Mouse (Mus musculus) liver, embryonic 14.5 days (tissue): ENCODE data around the gene Isoc2a. TPM values are rescaled to one million over a fixed set of nuclear protein-coding genes. Genes with fewer than 3 reads are reported as not detected.
A peak's percentile ranks its signal among the peaks of the same experiment; 100 is the strongest.

Source experiments
- ATAC-seq: fragments of 200-750 bp; cut with Nextera tagmentation; 2 replicates; pipeline ENCODE4 v1.8.0; 2017; ENCODE audit warnings: moderate number of reproducible peaks, mild to moderate bottlenecking, moderate library complexity; ENCODE audit not compliant: insufficient read depth
- DNase-seq, 3 experiments: peaks; one replicate each; pipeline ENCODE4 v3.0.0-alpha.2; 2012 to 2013; ENCODE audit warnings: low read depth in 3 of 3, low spot score in 3 of 3
- H3K27ac ChIP-seq: fragments of 300-500 bp; sonication (generic); 2 replicates; pipeline ENCODE4 v1.5.1; 2014; ENCODE audit warnings: moderate library complexity, mild to moderate bottlenecking, control low read depth, inconsistent platforms
- H3K27me3 ChIP-seq: fragments of 300-500 bp; sonication (generic); 2 replicates; pipeline ENCODE4 v1.6.1; 2014; ENCODE audit warnings: mild to moderate bottlenecking, low read length, moderate library complexity; ENCODE audit not compliant: control insufficient read depth, insufficient read depth
- H3K36me3 ChIP-seq: fragments of 300-500 bp; sonication (generic); replicated peaks from 2 replicates; pipeline ENCODE4 v1.6.1; 2014; ENCODE audit warnings: low read depth; ENCODE audit not compliant: control insufficient read depth, insufficient read depth
- H3K4me1 ChIP-seq, 2 experiments: fragments of 200-500 bp in 1 of 2; fragments of 300-500 bp in 1 of 2; sonication (generic) in 1 of 2; replicated peaks; 2 replicates each; pipeline ENCODE4 v1.6.1; 2012 to 2014; ENCODE audit warnings: antibody characterized with exemption in 1 of 2, inconsistent platforms in 1 of 2, low read length in 1 of 2; ENCODE audit not compliant: control insufficient read depth in 2 of 2, insufficient read depth in 2 of 2
- H3K4me2 ChIP-seq: fragments of 300-500 bp; sonication (generic); 2 replicates; pipeline ENCODE4 v1.6.1; 2014; ENCODE audit warnings: low read depth, mild to moderate bottlenecking, control low read depth, moderate library complexity
- H3K4me3 ChIP-seq, 2 experiments: fragments of 200-500 bp in 1 of 2; fragments of 300-500 bp in 1 of 2; sonication (generic) in 1 of 2; 2 replicates each; pipeline ENCODE4 v1.5.1; 2012 to 2014; ENCODE audit warnings: low read depth in 2 of 2, low read length in 2 of 2, mild to moderate bottlenecking in 2 of 2, control low read depth in 1 of 2, inconsistent platforms in 1 of 2, moderate library complexity in 1 of 2; ENCODE audit not compliant: insufficient read depth in 1 of 2
- H3K9ac ChIP-seq: fragments of 300-500 bp; sonication (generic); replicated peaks from 2 replicates; pipeline ENCODE4 v1.6.1; 2014; ENCODE audit warnings: mild to moderate bottlenecking, control low read depth, moderate library complexity
- H3K9me3 ChIP-seq: fragments of 300-500 bp; sonication (generic); 2 replicates; pipeline ENCODE4 v1.6.1; 2016; ENCODE audit warnings: low read length, mixed read lengths; ENCODE audit not compliant: control insufficient read depth
- CTCF ChIP-seq: IDR thresholded peaks from 2 replicates; pipeline ENCODE4 v1.5.1; 2016; ENCODE audit warnings: antibody characterized with exemption, low read depth, control low read depth
- EP300 ChIP-seq: IDR thresholded peaks from 2 replicates; pipeline ENCODE4 v1.6.1; 2016; ENCODE audit warnings: antibody characterized with exemption, low read depth
- WGBS: fragments of 180-500 bp; shearing (Covaris S2); extraction: QIAGEN DNeasy Blood & Tissue Kit; methylation state at CpG from one replicate; pipeline ENCODE4 v1.1.7; 2014; ENCODE audit not compliant: insufficient replicate concordance; 5-methylcytosine and 5-hydroxymethylcytosine counted together
- polyA plus RNA-seq, 2 experiments: library from polyadenylated mRNA; depleted of rRNA in 1 of 2; stranded (reverse) in 1 of 2; unstranded in 1 of 2; fragments of >200 nt; fragmentation: Nextera tagmentation in 1 of 2; extraction: Ambion mirVana in 1 of 2; gene quantifications; 2 replicates each; pipeline versions ENCODE4 v1.2.1 to v1.2.3; 2012 to 2014

The Isoc2a gene
- polyA plus RNA-seq, 2 experiments = 0.56 to 6.7 TPM

- 42% methylated on average over 8 of the region's 8 CpGs for WGBS
- no peaks in the 10 kb centered on the region for H3K9me3 ChIP-seq
- peaks cover 19% of the 10 kb centered on the region for H3K27me3 ChIP-seq
- no peak overlapping the region for H3K27ac ChIP-seq
- DNase-seq (no peak), ATAC-seq (no peak)
- H3K4me3 ChIP-seq = no peak overlapping the region
- H3K4me1 ChIP-seq = no peaks in the 10 kb centered on the region; a peak in 1 of 4 replicates
- TF ChIP-seq CTCF = no peak
- TF ChIP-seq EP300 = no peak
- H3K9ac ChIP-seq = no peak overlapping the region
- H3K36me3 ChIP-seq = no peaks in the 10 kb centered on the region
- no peak overlapping the region for H3K4me2 ChIP-seq
These were observed 50.8 kb downstream of the Isoc2a start for GRCm38 (mm10) chr7:4927711-4928110.

- DNase-seq = no peak
- Histone ChIP-seq H3K36me3 (no peaks in the 10 kb centered on the region), H3K9ac (no peak overlapping the region), H3K27me3 (peaks cover 13% of the 10 kb centered on the region), H3K9me3 (no peaks in the 10 kb centered on the region), H3K4me2 (no peak overlapping the region), H3K4me1 (no peaks in the 10 kb centered on the region; a peak in 1 of 4 replicates), H3K27ac (no peak overlapping the region), H3K4me3 (no peak overlapping the region)
- 66% methylated on average over 17 of the region's 17 CpGs for WGBS
- TF ChIP-seq EP300 (no peak), CTCF (no peak)
- ATAC-seq = no peak
These were observed 51.4 kb downstream of the Isoc2a start for GRCm38 (mm10) chr7:4928323-4928722.

GRCm38 (mm10) chr7:4933103-4933502 lies 56.1 kb downstream of the Isoc2a start:
- Histone ChIP-seq H3K27me3 (no peaks in the 10 kb centered on the region), H3K9me3 (no peaks in the 10 kb centered on the region), H3K4me3 (no peak overlapping the region), H3K36me3 (no peaks in the 10 kb centered on the region), H3K27ac (no peak overlapping the region), H3K9ac (no peak overlapping the region), H3K4me1 (no peaks in the 10 kb centered on the region), H3K4me2 (no peak overlapping the region)
- ATAC-seq (no peak), DNase-seq (no peak)
- TF ChIP-seq CTCF (no peak), EP300 (no peak)
- WGBS = 74% methylated on average over 12 of the region's 12 CpGs

- no peaks in the 10 kb centered on the region for H3K4me1 ChIP-seq
- TF ChIP-seq CTCF = peak; percentile 37
- TF ChIP-seq EP300 = no peak
- DNase-seq = no peak
- WGBS = 54% methylated on average over 4 of the region's 4 CpGs
- no peak overlapping the region for H3K27ac ChIP-seq
- H3K36me3 ChIP-seq = no peaks in the 10 kb centered on the region
- H3K9ac ChIP-seq = no peak overlapping the region
- no peak for ATAC-seq
- H3K4me3 ChIP-seq = no peak overlapping the region
- H3K27me3 ChIP-seq = no peaks in the 10 kb centered on the region
- H3K9me3 ChIP-seq = no peaks in the 10 kb centered on the region
- no peak overlapping the region for H3K4me2 ChIP-seq
These were observed 57.4 kb downstream of the Isoc2a start for GRCm38 (mm10) chr7:4934160-4934914.

GRCm38 (mm10) chr7:4936832-4937231 lies 59.9 kb downstream of the Isoc2a start:
- no peaks in the 10 kb centered on the region for H3K9me3 ChIP-seq
- DNase-seq = no peak
- WGBS = 61% methylated on average over 10 of the region's 10 CpGs

More at GRCm38 (mm10) chr7:4936832-4937231, 59.9 kb downstream of the Isoc2a start:
- no peak overlapping the region for H3K9ac ChIP-seq
- no peak for ATAC-seq
- no peak overlapping the region for H3K4me3 ChIP-seq
- no peaks in the 10 kb centered on the region for H3K27me3 ChIP-seq
- H3K4me2 ChIP-seq = no peak overlapping the region
- H3K4me1 ChIP-seq = no peaks in the 10 kb centered on the region
- no peak for TF ChIP-seq EP300
- TF ChIP-seq CTCF = no peak
- H3K27ac ChIP-seq = no peak overlapping the region
- no peaks in the 10 kb centered on the region for H3K36me3 ChIP-seq
